Mouse (Mus musculus) neural tube, embryonic 13.5 days (tissue): ENCODE results near the gene Dnajc28. TPM values are rescaled to one million over a fixed set of nuclear protein-coding genes. Genes with fewer than 3 reads are reported as not detected.

ENCODE experiments used
- ATAC-seq: fragments of 200-750 bp; cut with Nextera tagmentation; 2 replicates; pipeline ENCODE4 v1.8.0; 2017; ENCODE audit warnings: low read depth, mild to moderate bottlenecking, moderate TSS enrichment, moderate library complexity
- H3K27ac ChIP-seq: fragments of 300-500 bp; sonication (generic); replicated peaks from 2 replicates; pipeline ENCODE4 v1.5.1; 2015; ENCODE audit warnings: moderate library complexity, mild to moderate bottlenecking, inconsistent platforms
- H3K27me3 ChIP-seq: fragments of 300-500 bp; sonication (generic); 2 replicates; pipeline ENCODE4 v1.6.1; 2015; ENCODE audit warnings: mild to moderate bottlenecking, inconsistent platforms
- H3K36me3 ChIP-seq: fragments of 300-500 bp; sonication (generic); 2 replicates; pipeline ENCODE4 v1.6.1; 2015; ENCODE audit warnings: mild to moderate bottlenecking, inconsistent platforms
- H3K4me1 ChIP-seq: fragments of 300-500 bp; sonication (generic); replicated peaks from 2 replicates; pipeline ENCODE4 v1.6.1; 2015; ENCODE audit warnings: inconsistent platforms
- H3K4me2 ChIP-seq: fragments of 300-500 bp; sonication (generic); 2 replicates; pipeline ENCODE4 v1.6.1; 2015; ENCODE audit warnings: inconsistent platforms, mild to moderate bottlenecking, moderate library complexity
- H3K4me3 ChIP-seq: fragments of 300-500 bp; sonication (generic); 2 replicates; pipeline ENCODE4 v1.5.1; 2015; ENCODE audit warnings: mild to moderate bottlenecking, inconsistent platforms
- H3K9ac ChIP-seq: fragments of 300-500 bp; sonication (generic); 2 replicates; pipeline ENCODE4 v1.6.1; 2015; ENCODE audit warnings: moderate library complexity, mild to moderate bottlenecking, inconsistent platforms
- H3K9me3 ChIP-seq: fragments of 300-500 bp; sonication (generic); 2 replicates; pipeline ENCODE4 v1.6.1; 2016; ENCODE audit warnings: inconsistent platforms
- WGBS: fragments of 180-500 bp; shearing (Covaris S2); methylation state at CpG from one replicate; pipeline ENCODE4 v1.1.7; 2015; 5-methylcytosine and 5-hydroxymethylcytosine counted together
- polyA plus RNA-seq: library from polyadenylated mRNA; unstranded; fragments of >200 nt; fragmentation: Nextera tagmentation; extraction: Ambion mirVana; gene quantifications from 2 replicates; pipeline ENCODE4 v1.2.1, GENCODE M21; 2015

The Dnajc28 gene
- polyA plus RNA-seq, 1 experiment from 2014 or later = 6.9 TPM

DNA sequence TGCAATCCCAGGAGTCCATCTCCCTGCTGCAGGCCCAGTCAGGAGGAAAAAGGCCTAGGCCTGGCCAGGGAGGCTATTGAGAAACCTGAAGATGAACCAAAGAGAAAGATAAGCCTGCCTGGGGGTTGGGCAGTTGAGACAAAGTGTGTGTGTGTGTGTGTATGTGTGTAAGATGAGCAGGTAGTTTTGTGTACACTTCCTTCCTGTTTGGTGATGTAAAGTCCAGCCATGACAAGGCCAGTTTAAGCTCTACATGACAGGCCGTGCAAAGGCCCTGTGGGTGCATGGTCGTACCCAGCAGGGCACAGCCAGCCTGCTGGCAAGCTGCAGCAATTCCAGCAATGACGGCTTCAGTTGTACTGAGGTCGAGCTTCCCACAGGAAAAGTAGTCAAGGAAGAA lies 10.9 kb upstream of the Dnajc28 start:
- 91% methylated on average over 4 of the region's 4 CpGs for WGBS
- Histone ChIP-seq H3K4me3 (no peak overlapping the region), H3K4me2 (no peak overlapping the region), H3K27ac (no peak overlapping the region), H3K9ac (no peak overlapping the region), H3K36me3 (peaks cover 93% of the 10 kb centered on the region), H3K9me3 (no peaks in the 10 kb centered on the region), H3K27me3 (no peaks in the 10 kb centered on the region), H3K4me1 (no peaks in the 10 kb centered on the region)
- ATAC-seq = no peak

DNA sequence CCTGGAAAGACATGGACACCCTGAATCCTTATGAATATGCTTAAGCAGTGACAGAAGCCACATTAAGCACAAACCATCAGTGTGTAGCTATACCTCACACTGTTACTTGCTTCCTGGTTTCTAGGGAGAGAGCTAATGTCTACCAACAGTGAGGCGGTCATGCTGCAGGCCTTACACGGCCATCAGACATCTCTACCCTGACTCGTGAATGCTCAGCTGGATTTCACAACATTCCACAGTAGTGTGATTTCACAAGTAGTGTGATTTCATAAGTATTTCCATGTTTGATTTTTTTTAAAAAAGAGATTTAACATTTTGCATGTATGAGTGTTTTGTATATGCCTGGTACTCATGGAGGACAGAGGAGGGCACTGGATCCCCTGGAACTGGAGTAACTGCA lies 9.8 kb upstream of the Dnajc28 start:
- H3K27ac ChIP-seq = no peak overlapping the region
- H3K27me3 ChIP-seq = no peaks in the 10 kb centered on the region
- H3K36me3 ChIP-seq = peaks cover 93% of the 10 kb centered on the region

DNA sequence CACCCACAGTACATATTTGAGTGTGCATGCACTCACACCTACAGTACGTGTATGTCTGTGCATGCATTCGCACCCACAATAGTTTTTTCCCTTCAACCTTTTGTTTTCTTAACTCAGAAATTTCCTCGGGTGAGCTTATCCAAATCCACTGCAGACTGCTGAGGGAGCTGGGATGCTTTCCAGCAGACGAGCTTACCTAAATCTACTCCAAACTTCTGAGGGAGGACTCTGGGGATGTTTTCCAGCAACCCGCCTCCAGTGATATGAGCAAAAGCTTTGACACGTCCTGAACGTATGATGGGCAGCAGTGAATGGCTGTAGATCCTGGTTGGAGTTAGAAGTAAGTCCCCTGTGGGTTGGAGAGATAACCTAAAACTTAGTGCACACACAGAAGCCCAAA lies 9.0 kb upstream of the Dnajc28 start:
- no peak for ATAC-seq
- 92% methylated on average over 7 of the region's 7 CpGs for WGBS
- Histone ChIP-seq H3K36me3 (peaks cover 95% of the 10 kb centered on the region), H3K9ac (no peak overlapping the region), H3K4me3 (no peak overlapping the region), H3K4me2 (no peak overlapping the region), H3K27me3 (no peaks in the 10 kb centered on the region), H3K4me1 (no peaks in the 10 kb centered on the region), H3K27ac (no peak overlapping the region), H3K9me3 (no peaks in the 10 kb centered on the region)

More for the DNA sequence above, 9.8 kb upstream of the Dnajc28 start:
- Histone ChIP-seq H3K9ac (no peak overlapping the region), H3K9me3 (no peaks in the 10 kb centered on the region), H3K4me2 (no peak overlapping the region), H3K4me1 (no peaks in the 10 kb centered on the region), H3K4me3 (no peak overlapping the region)
- no peak for ATAC-seq
- WGBS = 96% methylated on average over 3 of the region's 3 CpGs

DNA sequence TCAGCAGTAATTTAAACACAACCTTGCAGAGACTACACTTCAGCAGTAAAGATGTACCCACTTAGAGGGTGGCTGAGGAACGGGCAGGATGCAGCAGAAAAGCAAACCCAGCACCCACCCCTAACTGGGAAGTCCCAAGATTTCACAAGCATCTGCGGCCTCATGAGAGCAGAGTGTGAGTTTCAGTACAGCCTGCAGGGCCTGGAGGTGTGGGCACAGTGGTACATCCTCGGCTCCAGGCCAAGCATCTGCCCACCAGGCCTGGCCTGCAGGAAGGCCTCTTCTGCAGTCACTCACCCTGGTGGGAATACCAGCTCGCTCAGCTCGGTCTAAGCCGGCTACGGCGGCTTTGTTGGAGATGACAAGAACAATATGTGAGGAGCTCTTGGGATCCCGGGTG lies 4.2 kb upstream of the Dnajc28 start:
- H3K4me3 ChIP-seq = no peak overlapping the region
- peaks cover 3% of the 10 kb centered on the region for H3K4me1 ChIP-seq
- H3K9ac ChIP-seq = no peak overlapping the region
- no peaks in the 10 kb centered on the region for H3K9me3 ChIP-seq
- H3K27me3 ChIP-seq = no peaks in the 10 kb centered on the region
- WGBS = 93% methylated on average over 9 of the region's 9 CpGs
- ATAC-seq = no peak
- peaks cover 82% of the 10 kb centered on the region for H3K36me3 ChIP-seq
- H3K27ac ChIP-seq = no peak overlapping the region
- H3K4me2 ChIP-seq = no peak overlapping the region

DNA sequence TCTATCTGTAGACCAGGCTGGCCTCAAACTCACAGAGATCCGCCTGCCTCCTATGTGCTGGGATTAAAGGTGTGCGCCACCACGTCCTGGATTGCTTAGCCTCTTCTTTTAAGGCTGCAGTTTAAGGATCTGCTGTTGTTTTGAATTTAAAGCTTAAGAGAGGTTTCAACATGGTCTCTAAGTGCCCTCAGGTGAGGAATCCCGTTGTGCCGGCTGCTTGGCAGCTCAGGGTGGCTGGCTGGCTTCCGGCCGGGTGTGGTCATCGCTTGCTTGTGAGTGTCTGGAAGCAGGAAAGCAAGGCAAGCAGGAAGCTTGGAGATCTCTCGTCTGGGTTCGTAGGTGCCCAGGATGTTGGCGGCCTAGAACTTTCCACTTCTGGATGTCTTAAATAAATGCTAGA lies 2.2 kb upstream of the Dnajc28 start:
- WGBS = 95% methylated on average over 11 of the region's 11 CpGs
- Histone ChIP-seq H3K9me3 (no peaks in the 10 kb centered on the region), H3K4me2 (no peak overlapping the region), H3K9ac (no peak overlapping the region), H3K4me1 (peaks cover 5% of the 10 kb centered on the region), H3K27me3 (no peaks in the 10 kb centered on the region), H3K36me3 (peaks cover 62% of the 10 kb centered on the region), H3K27ac (no peak overlapping the region), H3K4me3 (no peak overlapping the region)
- no peak for ATAC-seq

DNA sequence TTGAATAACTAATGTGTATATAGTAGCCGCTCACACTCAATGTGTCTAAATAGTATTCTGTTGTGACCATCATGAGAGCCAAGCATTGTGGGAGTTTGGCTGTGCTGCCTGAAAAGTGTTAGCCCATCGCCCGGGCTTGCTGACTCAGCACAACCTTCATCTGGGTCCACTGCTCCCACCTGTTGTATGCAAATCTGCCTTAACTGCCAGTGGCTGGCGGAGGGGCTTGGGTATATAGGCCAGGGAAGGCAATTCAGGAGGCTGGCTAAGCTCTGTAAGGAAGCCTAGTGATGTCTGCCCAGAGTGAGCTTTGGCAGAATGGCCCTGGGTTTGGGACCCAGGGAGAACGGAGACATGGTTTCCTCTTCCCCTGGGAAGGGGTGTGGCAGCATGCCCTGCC lies 1.4 kb upstream of the Dnajc28 start:
- Histone ChIP-seq H3K9me3 (no peaks in the 10 kb centered on the region), H3K9ac (no peak overlapping the region), H3K27ac (no peak overlapping the region), H3K27me3 (no peaks in the 10 kb centered on the region), H3K4me2 (no peak overlapping the region), H3K36me3 (peaks cover 54% of the 10 kb centered on the region), H3K4me3 (no peak overlapping the region), H3K4me1 (peaks cover 5% of the 10 kb centered on the region)
- 94% methylated on average over 5 of the region's 5 CpGs for WGBS
- no peak for ATAC-seq

DNA sequence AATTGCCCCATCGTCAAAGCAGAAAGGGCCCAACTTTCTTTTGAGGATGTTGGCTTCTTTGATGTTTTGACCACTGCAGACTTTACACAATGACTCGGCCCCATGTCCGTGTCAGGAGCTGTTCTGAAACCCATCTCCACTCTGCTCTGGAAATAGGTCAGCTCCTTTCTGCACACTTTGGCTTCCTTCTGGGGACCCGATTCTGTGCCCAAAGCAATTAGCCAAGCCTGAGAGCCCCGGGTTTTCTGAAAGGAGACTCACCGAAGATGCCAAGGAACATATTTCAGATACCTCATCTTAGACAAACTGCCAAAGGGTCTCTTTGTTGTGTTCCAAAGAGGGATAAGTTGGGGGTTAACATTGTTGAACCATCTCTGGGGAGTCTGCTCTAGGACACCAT lies 4.3 kb downstream of the Dnajc28 start:
- H3K4me1 ChIP-seq = peaks cover 5% of the 10 kb centered on the region
- H3K4me2 ChIP-seq = no peak overlapping the region
- no peaks in the 10 kb centered on the region for H3K27me3 ChIP-seq
- no peaks in the 10 kb centered on the region for H3K36me3 ChIP-seq
- ATAC-seq = no peak
- WGBS = 85% methylated on average over 6 of the region's 6 CpGs
- no peak overlapping the region for H3K4me3 ChIP-seq
- no peak overlapping the region for H3K9ac ChIP-seq
- no peaks in the 10 kb centered on the region for H3K9me3 ChIP-seq
- H3K27ac ChIP-seq = no peak overlapping the region

DNA sequence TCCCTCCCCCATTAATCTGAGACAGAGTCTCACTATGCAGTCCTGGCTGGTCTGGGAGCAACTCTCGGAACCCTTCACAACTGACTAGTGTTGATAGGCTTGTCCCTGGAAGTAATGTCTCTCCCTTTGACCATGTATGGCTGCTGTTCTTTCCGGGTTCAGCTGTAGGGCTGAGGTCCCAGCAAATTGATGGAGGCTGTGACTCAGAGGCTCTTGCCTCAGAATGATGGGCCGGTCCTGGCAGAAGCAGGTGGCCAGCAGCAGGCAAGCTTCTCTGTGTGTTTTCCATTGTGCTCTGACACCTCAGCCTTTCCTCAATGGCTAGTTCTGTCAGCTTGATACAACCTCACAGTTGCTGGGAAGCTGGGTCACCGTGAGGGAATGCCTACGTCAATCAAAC lies 6.3 kb downstream of the Dnajc28 start:
- Histone ChIP-seq H3K27me3 (no peaks in the 10 kb centered on the region), H3K4me3 (no peak overlapping the region), H3K27ac (no peak overlapping the region), H3K4me1 (no peaks in the 10 kb centered on the region), H3K9me3 (no peaks in the 10 kb centered on the region), H3K9ac (no peak overlapping the region), H3K36me3 (no peaks in the 10 kb centered on the region), H3K4me2 (no peak overlapping the region)
- 68% methylated on average over 5 of the region's 5 CpGs for WGBS
- no peak for ATAC-seq

DNA sequence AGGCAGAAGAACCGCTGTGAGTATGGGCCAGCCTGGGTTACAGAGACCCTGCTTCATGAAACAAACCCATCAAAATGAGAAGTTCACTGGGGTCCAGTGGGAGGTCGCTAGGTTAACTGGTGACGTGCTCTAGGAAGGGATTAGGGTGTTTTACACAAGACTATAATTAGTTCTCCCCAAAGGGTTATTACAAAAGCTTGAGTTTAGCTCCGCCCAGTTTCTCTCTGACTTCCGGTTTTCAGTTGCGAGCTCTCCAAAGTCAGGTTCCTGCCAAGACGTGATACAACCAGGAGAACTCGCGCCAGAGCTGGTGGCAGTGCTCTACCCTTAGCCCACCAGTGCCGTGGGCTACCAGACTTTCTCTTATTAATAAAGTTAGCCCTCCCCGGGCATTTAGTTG lies 7.6 kb downstream of the Dnajc28 start:
- Histone ChIP-seq H3K4me3 (no peak overlapping the region), H3K27me3 (no peaks in the 10 kb centered on the region), H3K36me3 (no peaks in the 10 kb centered on the region), H3K4me1 (no peaks in the 10 kb centered on the region), H3K9ac (no peak overlapping the region), H3K9me3 (no peaks in the 10 kb centered on the region), H3K4me2 (no peak overlapping the region), H3K27ac (no peak overlapping the region)
- ATAC-seq = no peak
- WGBS = 77% methylated on average over 11 of the region's 11 CpGs

DNA sequence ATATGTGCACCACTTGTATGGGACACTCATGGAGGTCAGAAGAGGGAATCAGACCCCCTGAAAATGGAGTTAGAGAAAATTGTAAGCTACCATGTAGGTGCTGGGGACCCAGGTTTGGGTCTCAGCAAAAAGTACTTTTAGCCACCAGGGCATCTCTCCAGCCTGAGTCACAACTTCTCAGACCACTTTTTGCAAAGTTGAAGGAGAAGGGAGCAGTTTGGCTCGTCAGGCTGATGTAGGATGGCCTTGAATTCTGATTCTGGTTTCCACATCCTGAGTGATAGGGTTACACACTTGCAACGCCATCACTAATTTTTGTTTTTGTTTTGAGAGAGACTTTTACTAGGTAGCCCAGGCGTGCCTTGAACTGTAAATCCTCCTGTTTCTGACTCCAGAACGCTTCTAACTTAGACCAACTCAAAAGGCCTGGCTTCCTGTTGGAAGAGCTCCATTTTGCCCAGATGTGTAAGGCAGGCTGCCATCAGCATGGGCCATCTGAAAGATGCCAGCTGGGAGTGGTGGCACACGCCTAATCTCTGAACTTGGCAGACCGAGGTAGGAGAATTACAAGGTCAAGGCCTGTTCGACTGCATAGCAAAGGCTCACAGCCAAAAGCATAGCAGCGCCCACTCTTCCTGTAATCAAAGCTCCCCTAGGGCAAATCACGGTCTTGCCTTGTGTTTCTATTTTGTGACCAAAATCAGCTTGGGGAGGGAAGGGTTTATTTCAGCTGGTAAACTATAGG lies 9.2 kb downstream of the Dnajc28 start:
- H3K9me3 ChIP-seq = no peaks in the 10 kb centered on the region
- H3K4me1 ChIP-seq = no peaks in the 10 kb centered on the region
- WGBS = 81% methylated on average over 9 of the region's 9 CpGs

DNA sequence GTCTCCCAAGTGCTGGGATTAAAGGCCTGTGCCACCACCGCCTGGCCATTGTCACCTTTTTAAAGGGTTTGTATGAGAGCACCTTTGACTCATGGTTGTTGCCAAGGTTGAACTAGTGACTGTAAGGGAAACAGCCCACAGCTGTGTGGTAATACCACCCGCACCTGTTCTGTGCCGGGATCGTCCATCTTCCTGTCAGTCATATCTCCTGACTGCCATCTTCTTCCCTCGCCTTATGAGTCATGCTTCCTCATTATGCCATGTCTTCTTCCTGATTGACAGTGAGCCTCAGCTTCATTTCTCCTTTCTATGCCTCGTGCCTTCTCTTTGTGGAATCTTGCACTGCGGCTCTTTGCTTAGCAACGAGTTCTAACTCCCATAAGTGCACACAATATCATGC lies 11.9 kb downstream of the Dnajc28 start:
- no peak overlapping the region for H3K4me2 ChIP-seq
- no peaks in the 10 kb centered on the region for H3K9me3 ChIP-seq
- H3K36me3 ChIP-seq = no peaks in the 10 kb centered on the region
- no peaks in the 10 kb centered on the region for H3K4me1 ChIP-seq
- no peaks in the 10 kb centered on the region for H3K27me3 ChIP-seq
- H3K9ac ChIP-seq = no peak overlapping the region
- no peak for ATAC-seq
- H3K27ac ChIP-seq = no peak overlapping the region
- 91% methylated on average over 8 of the region's 8 CpGs for WGBS
- no peak overlapping the region for H3K4me3 ChIP-seq

More for the DNA sequence above, 9.2 kb downstream of the Dnajc28 start:
- no peak for ATAC-seq
- H3K9ac ChIP-seq = no peak overlapping the region
- no peaks in the 10 kb centered on the region for H3K27me3 ChIP-seq
- H3K4me2 ChIP-seq = no peak overlapping the region
- H3K36me3 ChIP-seq = no peaks in the 10 kb centered on the region
- H3K27ac ChIP-seq = no peak overlapping the region
- no peak overlapping the region for H3K4me3 ChIP-seq

DNA sequence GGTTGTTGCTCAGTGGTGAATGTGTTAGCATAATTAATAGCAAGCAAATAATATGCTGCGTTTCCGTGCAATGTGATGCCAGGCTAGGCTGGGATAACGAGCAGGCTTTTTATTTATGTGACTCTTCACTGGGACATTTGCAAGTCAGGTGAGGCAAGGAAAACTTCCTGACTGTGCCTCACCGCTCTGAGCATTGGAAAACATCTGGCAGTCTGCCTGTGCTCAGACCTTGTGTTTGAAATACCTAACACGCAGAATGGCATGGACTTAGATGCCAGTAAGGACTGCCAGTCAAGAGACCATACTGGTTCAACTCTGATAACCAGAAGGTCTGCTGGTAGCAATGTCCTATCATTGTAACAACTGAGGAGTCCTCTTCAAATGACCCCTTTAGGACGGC lies 13.7 kb downstream of the Dnajc28 start:
- H3K9ac ChIP-seq = no peak overlapping the region
- H3K27me3 ChIP-seq = no peaks in the 10 kb centered on the region
- no peaks in the 10 kb centered on the region for H3K9me3 ChIP-seq
- H3K36me3 ChIP-seq = no peaks in the 10 kb centered on the region
- no peak for ATAC-seq
- no peaks in the 10 kb centered on the region for H3K4me1 ChIP-seq
- H3K4me2 ChIP-seq = no peak overlapping the region
- no peak overlapping the region for H3K27ac ChIP-seq
- 80% methylated on average over 6 of the region's 6 CpGs for WGBS
- H3K4me3 ChIP-seq = no peak overlapping the region

DNA sequence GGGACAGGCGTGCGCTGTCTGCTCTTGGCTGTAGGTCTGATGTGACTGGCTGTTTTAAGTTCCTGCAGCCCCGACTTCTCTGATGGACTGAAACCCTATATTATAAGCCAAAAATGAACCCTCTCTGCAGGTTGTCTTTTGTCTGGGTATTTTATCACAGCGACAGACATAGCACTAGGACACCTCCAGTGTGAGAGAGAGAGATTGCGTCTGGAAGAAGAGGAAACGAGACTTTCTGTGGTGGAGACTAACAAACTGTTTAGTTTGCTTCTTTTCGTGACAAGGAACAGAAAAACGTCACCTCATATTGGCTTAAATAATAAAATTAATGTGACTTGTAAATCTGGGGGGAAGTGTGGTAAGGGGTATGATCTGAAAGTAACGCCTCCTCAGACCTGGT lies 17.1 kb downstream of the Dnajc28 start:
- Histone ChIP-seq H3K36me3 (no peaks in the 10 kb centered on the region), H3K4me1 (peaks cover 3% of the 10 kb centered on the region), H3K9me3 (no peaks in the 10 kb centered on the region), H3K27me3 (peaks cover 10% of the 10 kb centered on the region), H3K4me2 (no peak overlapping the region), H3K9ac (no peak overlapping the region), H3K4me3 (no peak overlapping the region), H3K27ac (no peak overlapping the region)
- ATAC-seq = no peak
- 63% methylated on average over 9 of the region's 9 CpGs for WGBS
